Mouse (Mus musculus): ENCODE data around the gene Ctsa.
"Not testable (repeated sequence)": the region's sequence is repeated elsewhere in the genome, so short reads cannot be mapped to it uniquely, and the experiment has no call there.

Gene Ctsa

DNA sequence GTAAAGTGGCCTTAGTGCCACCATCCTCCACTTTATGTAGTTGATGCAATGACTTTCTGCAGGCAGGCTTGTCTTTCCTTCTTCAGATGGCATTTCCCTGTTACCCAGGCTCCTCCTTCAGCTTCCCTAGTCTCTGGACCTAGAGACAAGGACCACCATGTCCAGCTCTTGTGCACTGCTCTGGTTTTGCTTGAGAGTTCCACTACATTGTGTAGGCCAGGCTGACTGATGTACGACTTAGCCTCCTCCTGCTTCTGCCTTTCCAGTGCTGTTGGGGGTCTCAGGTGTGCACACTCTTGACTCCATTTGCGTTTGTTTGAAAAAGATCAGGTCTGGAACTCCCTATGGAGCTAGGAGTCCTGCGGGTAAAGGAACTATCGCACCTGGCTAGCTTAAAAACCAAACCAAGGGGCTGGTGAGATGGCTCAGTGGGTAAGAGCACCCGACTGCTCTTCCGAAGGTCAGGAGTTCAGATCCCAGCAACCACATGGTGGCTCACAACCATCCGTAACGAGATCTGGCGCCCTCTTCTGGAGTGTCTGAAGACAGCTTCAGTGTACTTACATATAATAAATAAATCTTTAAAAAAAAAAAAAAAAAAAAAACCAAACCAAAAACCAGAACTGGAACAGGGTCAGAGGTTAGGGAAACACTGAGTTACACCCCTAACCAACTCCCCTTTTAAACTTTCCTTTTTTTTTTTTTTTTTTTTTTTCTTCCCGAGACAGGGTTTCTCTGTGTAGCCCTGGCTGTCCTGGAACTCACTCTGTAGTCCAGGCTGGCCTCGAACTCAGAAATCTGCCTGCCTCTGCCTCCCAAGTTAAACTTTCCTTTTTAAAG lies 44.9 kb downstream of the Ctsa start:
- not testable (repeated sequence) for DNase-seq (ENCODE audit: extremely low spot score, low read depth, low spot score)

DNA sequence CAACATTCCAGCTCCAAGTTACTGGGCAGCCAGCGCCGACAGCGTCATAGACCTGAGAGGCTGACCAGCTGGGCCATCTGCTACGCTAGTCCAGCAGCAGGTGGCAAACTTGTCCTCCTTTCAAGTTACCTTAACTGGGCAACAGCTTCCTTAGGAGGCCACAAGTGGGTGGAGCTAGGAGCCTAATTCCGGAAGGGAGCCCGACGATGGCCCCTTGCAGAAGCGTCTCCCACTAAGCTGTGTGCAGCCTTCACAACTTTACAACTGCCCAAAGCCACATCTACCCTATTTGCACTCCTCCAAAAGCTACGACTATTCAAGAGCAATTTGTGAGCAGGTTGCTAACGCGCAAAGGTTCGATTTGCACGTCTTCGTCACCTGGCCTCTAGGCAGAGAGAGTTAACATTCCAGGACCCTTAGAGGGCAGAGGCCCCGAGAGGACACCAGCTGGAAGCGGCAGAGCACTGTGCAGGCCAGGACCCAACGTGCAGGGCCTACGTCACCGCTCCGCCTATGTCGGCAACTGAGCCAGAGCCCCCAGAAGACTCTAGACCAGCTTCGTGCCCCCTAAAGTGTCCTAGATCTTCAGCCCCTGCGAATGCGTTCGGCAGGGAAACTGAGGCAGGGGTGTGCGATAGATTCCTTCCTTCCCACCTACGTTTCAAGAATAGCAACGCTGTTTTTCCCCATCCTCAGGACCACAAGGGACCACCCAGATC lies 46.0 kb downstream of the Ctsa start:
- DNase-seq (ENCODE audit: extremely low spot score, low read depth, low spot score), result no peak

DNA sequence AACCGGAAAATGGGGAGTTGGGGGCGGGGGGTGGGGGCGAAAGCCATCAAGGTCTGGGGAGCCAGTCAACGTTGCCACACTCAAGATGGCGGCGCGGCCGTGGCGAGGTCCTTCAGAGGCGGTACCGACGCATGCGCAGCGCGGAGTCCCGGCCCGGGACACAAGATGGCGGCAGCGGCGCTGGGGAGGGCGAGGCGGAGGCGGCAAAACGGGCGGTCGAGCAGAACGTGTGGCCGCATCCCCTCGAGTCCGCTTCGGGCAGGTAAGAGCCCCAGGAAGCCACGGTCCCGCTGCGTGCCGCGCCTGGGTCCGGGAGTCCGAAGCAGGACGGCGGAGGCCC lies 46.5 kb downstream of the Ctsa start, which contains the start of gene Pcif1:
TSS of gene Pcif1 (plus strand) at position 77 of the 340 bp plus-strand sequence.
- no peak for DNase-seq (ENCODE audit: extremely low spot score, low read depth, low spot score)

DNA sequence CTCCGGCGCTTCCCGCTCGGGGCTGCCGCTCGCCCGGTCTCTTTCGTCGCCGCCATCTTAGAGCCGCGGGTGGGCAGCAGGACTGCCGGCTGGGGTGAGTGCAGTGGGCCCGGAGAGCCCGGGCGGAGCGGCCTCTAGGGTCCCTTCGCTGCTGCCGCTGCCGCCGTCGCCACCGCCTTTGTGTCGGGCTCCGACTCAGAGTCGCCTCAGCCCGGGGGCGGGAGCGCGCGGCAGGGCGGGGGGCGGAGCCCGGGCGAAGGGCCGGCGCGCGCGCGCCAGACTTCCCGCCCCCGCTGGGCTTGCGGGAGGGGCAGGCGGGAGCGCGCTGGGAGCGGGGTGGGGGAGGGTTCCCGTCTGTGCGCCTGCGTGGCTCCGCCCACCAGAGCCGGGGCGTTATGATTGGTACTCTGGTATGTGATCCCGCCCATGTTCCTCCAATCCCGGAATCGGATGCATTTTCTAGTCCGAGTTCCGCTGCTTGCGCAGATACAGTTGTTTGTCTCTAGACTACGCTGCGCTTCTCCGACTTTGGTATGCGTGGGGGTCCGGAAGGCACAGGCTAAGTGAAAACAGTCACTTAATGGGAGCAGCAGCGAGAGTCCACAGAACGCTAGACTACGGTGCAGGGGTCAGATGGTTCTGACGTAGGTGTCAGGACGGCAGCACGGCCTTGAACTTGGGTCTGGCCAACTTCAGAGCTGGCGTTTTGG lies 47.0 kb downstream of the Ctsa start:
- DNase-seq (ENCODE audit: extremely low spot score, low read depth, low spot score), result peak; percentile 93

DNA sequence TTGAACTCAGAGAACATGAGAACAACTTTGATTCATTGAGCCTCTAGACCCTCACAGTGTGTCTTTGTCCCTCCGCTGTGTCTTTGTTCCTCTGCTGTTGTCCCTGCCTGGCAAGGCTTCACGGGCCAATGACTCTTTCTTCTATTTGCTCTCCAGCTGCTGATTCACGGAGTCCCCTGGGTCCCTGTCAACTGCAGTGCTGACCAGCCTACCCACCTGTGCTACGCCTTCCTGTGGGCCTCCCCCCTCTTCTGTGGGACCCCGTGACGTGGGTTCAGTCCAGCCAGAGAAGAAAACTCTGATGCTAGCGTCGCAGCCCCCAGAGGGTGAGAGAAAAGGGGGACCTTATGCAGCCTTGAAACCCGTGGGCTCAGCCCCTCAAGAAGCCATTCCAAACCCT lies 49.9 kb downstream of the Ctsa start:
- DNase-seq (ENCODE audit: extremely low spot score, low read depth, low spot score), result no peak

DNA sequence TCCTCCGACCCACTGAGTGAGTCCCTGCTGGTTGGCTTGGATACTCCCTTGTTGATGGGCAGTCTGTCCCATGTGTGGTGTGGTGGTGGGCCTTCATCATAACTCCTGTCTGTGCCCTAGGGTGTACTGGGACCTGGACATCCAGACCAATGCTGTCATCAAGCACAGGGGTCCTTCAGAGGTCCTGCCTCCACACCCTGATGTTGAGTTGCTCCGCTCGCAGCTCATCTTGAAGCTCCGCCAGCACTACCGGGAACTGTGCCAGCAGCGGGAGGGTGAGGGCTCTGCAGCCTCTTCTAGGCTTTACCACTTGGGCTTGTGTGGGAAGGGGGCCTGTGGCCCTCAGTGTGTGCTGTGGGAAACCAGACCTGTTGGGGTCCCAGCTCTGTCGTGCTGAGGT lies 53.1 kb downstream of the Ctsa start:
- no peak for DNase-seq (ENCODE audit: extremely low spot score, low read depth, low spot score)

DNA sequence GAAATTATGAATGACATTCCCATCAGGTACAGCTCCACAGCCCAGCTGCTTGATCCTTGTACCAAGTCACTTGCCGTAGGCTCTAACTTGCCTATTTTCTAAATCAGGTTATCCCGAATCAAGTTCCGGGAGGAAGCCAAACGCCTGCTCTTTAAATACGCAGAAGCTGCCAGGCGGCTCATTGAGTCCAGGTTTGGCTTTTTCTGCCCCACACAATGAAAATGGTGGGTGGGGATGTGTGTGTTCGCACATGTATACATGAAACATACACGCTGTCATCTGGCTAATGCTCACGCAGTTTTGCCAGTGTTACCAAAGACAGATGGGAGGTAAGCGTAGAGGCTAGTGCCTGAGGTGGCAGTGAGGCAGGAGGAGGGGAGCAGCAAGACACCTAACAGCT lies 53.9 kb downstream of the Ctsa start:
- DNase-seq (ENCODE audit: extremely low spot score, low read depth, low spot score), result no peak

DNA sequence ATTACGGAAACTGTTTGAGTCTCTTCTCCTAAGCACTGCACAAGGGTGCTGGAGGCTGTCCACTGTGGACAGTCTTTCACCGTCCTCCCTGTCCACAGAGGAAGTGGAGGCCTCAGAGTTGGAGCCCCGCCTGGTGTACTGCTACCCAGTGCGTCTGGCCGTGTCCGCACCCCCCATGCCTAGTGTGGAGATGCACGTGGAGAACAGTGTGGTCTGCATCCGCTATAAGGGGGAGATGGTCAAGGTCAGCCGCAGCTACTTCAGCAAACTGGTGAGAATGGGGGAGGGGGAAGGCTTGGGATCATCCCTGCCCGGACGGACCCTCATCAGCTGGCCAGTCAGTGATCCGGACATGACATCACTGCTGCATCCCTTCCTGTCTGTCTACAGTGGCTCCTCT lies 56.3 kb downstream of the Ctsa start:
- DNase-seq (ENCODE audit: extremely low spot score, low read depth, low spot score), result no peak

DNA sequence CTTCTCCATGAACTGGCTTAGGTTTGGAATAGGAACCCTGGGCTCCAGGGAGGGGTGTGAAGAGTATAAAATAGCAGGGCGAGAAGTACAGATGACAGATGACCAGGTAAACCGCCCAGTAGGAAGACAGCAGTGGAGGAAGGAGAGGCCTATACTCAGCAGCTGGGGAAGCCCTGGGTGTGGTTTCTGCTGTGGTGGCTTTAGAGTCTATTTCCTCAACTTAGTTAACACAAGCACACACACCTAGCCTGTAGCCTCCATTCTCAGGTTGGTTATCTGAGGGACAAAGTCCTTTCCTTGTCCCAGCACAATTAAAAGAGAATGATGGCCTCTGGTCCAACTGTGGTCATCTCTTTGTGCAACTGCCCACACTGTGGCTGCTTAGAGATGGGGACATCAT lies 57.3 kb downstream of the Ctsa start:
- DNase-seq (ENCODE audit: extremely low spot score, low read depth, low spot score), result no peak

All from hindlimb bud, embryonic 11.5 days (tissue).